In the genomic region with DNA sequence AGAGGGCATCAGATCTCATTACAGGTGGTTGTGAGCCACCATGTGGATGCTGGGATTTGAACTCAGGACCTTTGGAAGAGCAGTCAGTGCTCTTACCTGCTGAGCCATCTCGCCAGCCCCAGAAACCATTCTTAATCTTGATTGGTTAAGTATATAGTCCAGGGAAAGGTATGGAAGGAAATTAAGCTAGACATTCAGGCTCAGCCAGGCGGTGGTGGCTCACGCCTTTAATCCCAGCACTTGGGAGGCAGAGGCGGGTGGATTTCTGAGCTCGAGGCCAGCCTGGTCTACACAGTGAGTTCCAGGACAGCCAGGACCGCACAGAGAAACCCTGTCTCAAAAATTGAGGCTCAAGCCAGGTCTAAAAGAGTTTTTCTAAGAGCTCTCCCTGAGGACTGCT, we compare ENCODE assay signal across 7 mouse cellular contexts. TPM values are rescaled to one million over a fixed set of nuclear protein-coding genes. Genes with fewer than 3 reads are reported as not detected.
DNase-seq lines count a peak whose midpoint lies in the region; ATAC-seq and TF ChIP-seq lines count a peak whose summit lies in the region.
"Not testable (repeated sequence)": the region's sequence is repeated elsewhere in the genome, so short reads cannot be mapped to it uniquely, and the experiment has no call there.

A gene (plus strand): TSS at position 301 of the 400 bp plus-strand sequence.

- TF ChIP-seq POLR2A in bone marrow macrophage, adult 2 months (IDR thresholded peaks at IDR 0.05; ENCODE audit: borderline replicate concordance, low read depth, low read length); lung, adult 2 months (IDR thresholded peaks at IDR 0.05; ENCODE audit: borderline replicate concordance, extremely low read depth, low read depth, low read length): not testable (repeated sequence)

- H3K36me3 ChIP-seq in forebrain, embryonic 14.5 days (ENCODE audit: control insufficient read depth, insufficient read depth, low read length): peaks cover 18% of the 10 kb centered on the region; the same call in 1 of the 2 replicates
- H3K36me3 ChIP-seq in heart, embryonic 12.5 days: peaks cover 21% of the 10 kb centered on the region
- not testable (repeated sequence) for H3K36me3 ChIP-seq in neural tube, embryonic 11.5 days (ENCODE audit: control insufficient read depth, insufficient read depth, low read length)

- not testable (repeated sequence) for DNase-seq in forebrain, embryonic 14.5 days (ENCODE audit: low spot score); left cerebral cortex, adult 8-10 months (ENCODE audit: low spot score in 2 of 2); lung, adult 2 months; neural tube, embryonic 11.5 days (ENCODE audit: low spot score)

- H3K9me3 ChIP-seq in forebrain, embryonic 14.5 days (replicated peaks; ENCODE audit: control insufficient read depth, low read length); heart, embryonic 12.5 days (replicated peaks); neural tube, embryonic 11.5 days (ENCODE audit: control insufficient read depth, low read length): not testable (repeated sequence)

- not testable (repeated sequence) for H3K4me1 ChIP-seq in bone marrow macrophage, adult 2 months (ENCODE audit: control insufficient read depth, insufficient read depth, low read length); forebrain, embryonic 14.5 days (ENCODE audit: control insufficient read depth, insufficient read depth, low read length); heart, embryonic 12.5 days (replicated peaks); lung, adult 2 months (ENCODE audit: control insufficient read depth, insufficient read depth, low read length); neural tube, embryonic 11.5 days (ENCODE audit: control insufficient read depth, insufficient read depth, low read length)

- not testable (repeated sequence) for ATAC-seq in forebrain, embryonic 14.5 days; heart, embryonic 12.5 days (ENCODE audit: insufficient number of reproducible peaks, low FRiP score); inflammation-experienced regulatory T-cells, adult 6 months; neural tube, embryonic 11.5 days (ENCODE audit: insufficient read depth, low FRiP score, low TSS enrichment)

- H3K27ac ChIP-seq in bone marrow macrophage, adult 2 months (ENCODE audit: insufficient read depth, low read depth, low read length); forebrain, embryonic 14.5 days (ENCODE audit: low read depth, low read length); heart, embryonic 12.5 days (ENCODE audit: poor library complexity, severe bottlenecking); neural tube, embryonic 11.5 days (ENCODE audit: low read depth, low read length): not testable (repeated sequence)

- not testable (repeated sequence) for H3K27me3 ChIP-seq in forebrain, embryonic 14.5 days (replicated peaks; ENCODE audit: control insufficient read depth, insufficient read depth, low read length); heart, embryonic 12.5 days (replicated peaks); neural tube, embryonic 11.5 days (ENCODE audit: control insufficient read depth, insufficient read depth, low read length)

- 94% methylated on average over 2 of the region's 6 CpGs for WGBS in forebrain, embryonic 14.5 days
- 91% methylated on average over 5 of the region's 6 CpGs for WGBS in heart, embryonic 12.5 days
- WGBS in lung, adult 2 months: over 99% methylated on average over 5 of the region's 6 CpGs
- 95% methylated on average over 5 of the region's 6 CpGs for WGBS in neural tube, embryonic 11.5 days

- not testable (repeated sequence) for H3K4me3 ChIP-seq in bone marrow macrophage, adult 2 months (ENCODE audit: insufficient read depth, low read length); forebrain, embryonic 14.5 days (ENCODE audit: low read depth, low read length); heart, embryonic 12.5 days; lung, adult 2 months (replicated peaks; ENCODE audit: extremely low read depth, low read depth, low read length); neural tube, embryonic 11.5 days (ENCODE audit: low read depth, low read length)

- not testable (repeated sequence) for TF ChIP-seq CTCF in bone marrow macrophage, adult 2 months (IDR thresholded peaks at IDR 0.05; ENCODE audit: low read depth, low read length); lung, adult 2 months (IDR thresholded peaks at IDR 0.05; ENCODE audit: insufficient read depth, low read length)

- not testable (repeated sequence) for H3K4me2 ChIP-seq in forebrain, embryonic 14.5 days (ENCODE audit: low read length); heart, embryonic 12.5 days; neural tube, embryonic 11.5 days (ENCODE audit: low read depth)

- not testable (repeated sequence) for H3K9ac ChIP-seq in forebrain, embryonic 14.5 days (ENCODE audit: low read length); heart, embryonic 12.5 days; neural tube, embryonic 11.5 days (ENCODE audit: low read length)

RNA-seq across cellular contexts. Expression of the gene that starts here (rescaled TPM):
- polyA plus RNA-seq in bone marrow macrophage, adult 2 months (2012; ENCODE audit: insufficient read depth, insufficient read length, missing spikeins): 101 and 119 TPM in 2 replicates
- 97.6 and 109 TPM in 2 replicates for polyA plus RNA-seq in forebrain, embryonic 14.5 days (2014; fragmentation: Nextera tagmentation; extraction: Ambion mirVana)
- polyA plus RNA-seq in heart, embryonic 12.5 days (2016; fragmentation: Nextera tagmentation; extraction: Ambion mirVana): 169 and 179 TPM in 2 replicates
- polyA plus RNA-seq in inflammation-experienced regulatory T-cells, adult 6 months (2017; shearing (Covaris generic)): 10 to 100 TPM; 48.9 to 68.0 (median 51.3) TPM
- total RNA-seq in left cerebral cortex, adult 8-10 months (2022): 100 to 1,000 TPM; 253 to 267 (median 263) TPM
- 341 and 342 TPM in 2 replicates for polyA plus RNA-seq in lung, adult 2 months (2012; rRNA removed)
- 164 and 165 TPM in 2 replicates for polyA plus RNA-seq in neural tube, embryonic 11.5 days (2014; fragmentation: Nextera tagmentation; extraction: Ambion mirVana)
